Mouse (Mus musculus) stomach, postnatal 0 days (tissue): ENCODE measurements around the gene 1600014C10Rik. TPM values are rescaled to one million over a fixed set of nuclear protein-coding genes. Genes with fewer than 3 reads are reported as not detected.

ENCODE experiments used
- ATAC-seq: fragments of 200-750 bp; cut with Nextera tagmentation; 2 replicates; pipeline ENCODE4 v1.8.0; 2017; ENCODE audit not compliant: low FRiP score, low TSS enrichment
- DNase-seq: peaks from one replicate; pipeline ENCODE4 v3.0.0-alpha.2; 2016; ENCODE audit warnings: low spot score
- H3K27ac ChIP-seq: fragments of 300-500 bp; sonication (generic); replicated peaks from 2 replicates; pipeline ENCODE4 v1.5.1; 2014; ENCODE audit warnings: mild to moderate bottlenecking, control low read depth
- H3K27me3 ChIP-seq: fragments of 300-500 bp; sonication (generic); 2 replicates; pipeline ENCODE4 v1.6.1; 2014; ENCODE audit warnings: low read length; ENCODE audit not compliant: control insufficient read depth, insufficient read depth
- H3K36me3 ChIP-seq: fragments of 300-500 bp; sonication (generic); 2 replicates; pipeline ENCODE4 v1.6.1; 2014; ENCODE audit warnings: low read length, mixed read lengths; ENCODE audit not compliant: control insufficient read depth, insufficient read depth
- H3K4me1 ChIP-seq: fragments of 300-500 bp; sonication (generic); replicated peaks from 2 replicates; pipeline ENCODE4 v1.6.1; 2014; ENCODE audit warnings: antibody characterized with exemption; ENCODE audit not compliant: control insufficient read depth, insufficient read depth
- H3K4me2 ChIP-seq: fragments of 300-500 bp; sonication (generic); replicated peaks from 2 replicates; pipeline ENCODE4 v1.6.1; 2014; ENCODE audit warnings: low read depth, mild to moderate bottlenecking, control low read depth, moderate library complexity
- H3K4me3 ChIP-seq: fragments of 300-500 bp; sonication (generic); 2 replicates; pipeline ENCODE4 v1.5.1; 2014; ENCODE audit warnings: low read depth, low read length, control low read depth
- H3K9ac ChIP-seq: fragments of 300-500 bp; sonication (generic); 2 replicates; pipeline ENCODE4 v1.6.1; 2014; ENCODE audit warnings: mild to moderate bottlenecking, low read length, control low read depth, mixed read lengths
- H3K9me3 ChIP-seq: fragments of 300-500 bp; sonication (generic); 2 replicates; pipeline ENCODE4 v1.6.1; 2016; ENCODE audit warnings: low read length; ENCODE audit not compliant: control insufficient read depth
- CTCF ChIP-seq: IDR thresholded peaks from 2 replicates; pipeline ENCODE4 v1.5.1; 2016; ENCODE audit warnings: antibody characterized with exemption, low read depth, mild to moderate bottlenecking, moderate library complexity
- EP300 ChIP-seq: optimal IDR thresholded peaks from 2 replicates; pipeline ENCODE3; 2016; ENCODE audit warnings: antibody characterized with exemption
- WGBS: fragments of 180-500 bp; shearing (Covaris S2); extraction: QIAGEN DNeasy Blood & Tissue Kit; methylation state at CpG from one replicate; pipeline ENCODE4 v1.1.7; 2014; 5-methylcytosine and 5-hydroxymethylcytosine counted together
- polyA plus RNA-seq: library from polyadenylated mRNA; unstranded; fragments of >200 nt; fragmentation: Nextera tagmentation; extraction: Ambion mirVana; gene quantifications from 2 replicates; pipeline ENCODE4 v1.2.1, GENCODE M21; 2015

Gene 1600014C10Rik
- polyA plus RNA-seq, 1 experiment from 2014 or later: 10.3 TPM

DNA sequence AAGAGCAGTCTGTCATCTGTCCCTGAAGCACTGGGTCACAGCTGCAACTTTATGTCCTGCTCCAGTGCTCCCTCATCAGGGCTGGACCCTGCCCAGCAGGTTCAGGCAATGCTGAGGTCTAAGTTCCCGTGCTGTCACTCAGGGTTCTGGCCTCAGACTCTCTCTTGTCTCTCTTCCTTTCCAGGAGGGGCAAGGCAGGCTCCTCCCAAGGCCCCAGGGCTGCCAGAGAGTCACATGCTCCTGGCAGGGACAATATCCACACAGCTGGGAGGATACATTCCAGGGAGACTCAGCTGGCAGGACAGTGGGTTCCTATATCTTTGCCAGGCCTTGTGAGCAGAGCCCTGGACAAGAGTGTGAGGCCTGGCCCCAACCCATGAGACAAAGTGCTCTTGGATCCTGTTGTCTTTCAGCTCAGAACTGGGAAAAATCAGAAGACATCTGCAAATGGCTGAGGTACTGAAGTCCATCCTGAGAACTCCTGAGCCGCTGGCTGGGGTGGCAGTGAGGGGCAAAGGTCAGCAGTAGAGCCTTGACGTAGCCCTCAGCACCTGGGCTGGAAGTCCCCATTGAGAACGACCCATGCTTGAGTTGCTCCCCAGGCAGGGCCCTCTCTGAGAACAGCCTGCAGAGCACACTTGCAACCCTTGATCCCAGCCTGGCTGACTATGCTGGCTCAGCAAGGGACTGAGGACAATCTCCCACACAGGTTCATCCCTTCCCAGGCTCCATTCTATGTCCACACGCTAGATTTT lies 34.6 kb downstream of the 1600014C10Rik start:
- DNase-seq (peak; percentile 28), ATAC-seq (peak; percentile 76)
- Histone ChIP-seq H3K9me3 (no peaks in the 10 kb centered on the region), H3K4me1 (peaks cover 3% of the 10 kb centered on the region; the same call in 1 of the 2 replicates), H3K9ac (no peak overlapping the region), H3K4me2 (no peak overlapping the region), H3K4me3 (no peak overlapping the region), H3K27ac (peak overlapping the region; percentile 45; the same call in 1 of the 2 replicates), H3K27me3 (no peaks in the 10 kb centered on the region), H3K36me3 (no peaks in the 10 kb centered on the region; the same call in 1 of the 2 replicates)
- no peak for TF ChIP-seq EP300
- TF ChIP-seq CTCF: 0 out of 2 replicates have a peak, but pooled peaks have one; percentile 17
- WGBS: 61% methylated on average over 5 of the region's 5 CpGs

DNA sequence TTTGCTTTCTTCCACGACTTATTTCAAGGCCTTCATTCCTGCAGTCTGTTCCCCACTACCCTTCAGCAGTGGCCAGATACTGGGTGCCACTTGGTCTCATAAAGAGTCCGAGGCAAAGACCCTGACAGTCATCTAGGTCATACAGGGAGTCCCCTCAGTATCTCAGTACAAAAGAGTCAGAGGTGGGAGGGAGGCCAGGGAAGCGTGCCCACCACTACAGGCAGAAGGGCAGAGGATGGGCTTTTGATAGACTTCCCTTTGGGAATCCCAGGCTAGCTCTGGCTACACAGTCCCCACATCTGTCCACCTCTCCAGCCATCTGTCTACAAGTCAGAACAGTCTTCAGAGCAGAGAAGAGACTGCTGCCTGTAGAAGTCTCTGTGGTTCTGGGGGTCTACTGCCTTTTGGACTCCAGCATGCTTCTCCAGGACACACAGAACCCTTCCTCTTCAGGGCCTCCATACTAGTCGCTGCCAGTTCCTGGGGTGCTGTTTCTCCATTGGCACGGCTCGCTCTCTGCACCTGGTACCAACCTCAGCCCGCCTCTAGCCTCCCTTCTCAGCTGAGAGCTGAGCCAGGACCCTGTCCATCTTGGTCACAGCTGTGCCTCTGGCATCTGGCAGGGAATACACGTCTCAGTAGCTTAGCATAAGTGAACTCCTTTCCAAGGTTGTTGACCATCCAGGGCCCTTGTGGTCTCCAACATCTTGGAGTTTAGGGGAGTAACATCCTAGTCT lies 35.8 kb downstream of the 1600014C10Rik start:
- no peak overlapping the region for H3K27ac ChIP-seq
- 78% methylated on average over 8 of the region's 8 CpGs for WGBS
- TF ChIP-seq EP300: no peak
- no peak for TF ChIP-seq CTCF

DNA sequence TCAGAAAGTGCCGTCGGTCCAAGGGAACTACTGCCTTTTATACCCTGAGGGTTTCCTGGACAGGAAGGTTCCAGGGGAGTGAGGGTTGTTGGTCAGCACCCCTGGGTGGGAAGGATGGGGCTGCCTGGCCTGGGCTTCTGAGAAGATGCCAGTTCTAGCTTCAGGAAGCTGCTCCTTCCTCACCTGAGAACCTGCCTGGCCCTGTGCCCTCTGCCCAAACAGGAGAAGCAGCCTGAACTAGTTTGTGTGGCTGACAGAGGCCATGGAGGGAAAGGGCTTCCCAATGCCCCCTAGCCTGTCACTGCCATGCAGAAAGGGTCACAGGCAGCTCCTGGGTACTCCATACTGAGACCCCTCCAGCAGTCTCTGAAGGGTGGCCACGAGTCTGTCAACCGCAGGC lies 36.5 kb downstream of the 1600014C10Rik start:
- ATAC-seq (no peak), DNase-seq (no peak)
- Histone ChIP-seq H3K4me1 (peaks cover 3% of the 10 kb centered on the region; the same call in 1 of the 2 replicates), H3K9ac (no peak overlapping the region), H3K27ac (no peak overlapping the region), H3K9me3 (no peaks in the 10 kb centered on the region), H3K4me3 (no peak overlapping the region), H3K36me3 (no peaks in the 10 kb centered on the region; the same call in 1 of the 2 replicates), H3K4me2 (no peak overlapping the region), H3K27me3 (no peaks in the 10 kb centered on the region)
- WGBS: 87% methylated on average over 4 of the region's 4 CpGs
- no peak for TF ChIP-seq CTCF
- TF ChIP-seq EP300: no peak

More for the DNA sequence above, 35.8 kb downstream of the 1600014C10Rik start:
- Histone ChIP-seq H3K9me3 (no peaks in the 10 kb centered on the region), H3K4me1 (peaks cover 3% of the 10 kb centered on the region; the same call in 1 of the 2 replicates), H3K4me3 (no peak overlapping the region), H3K4me2 (no peak overlapping the region), H3K27me3 (no peaks in the 10 kb centered on the region), H3K9ac (no peak overlapping the region), H3K36me3 (no peaks in the 10 kb centered on the region; the same call in 1 of the 2 replicates)
- ATAC-seq (no peak), DNase-seq (no peak)

DNA sequence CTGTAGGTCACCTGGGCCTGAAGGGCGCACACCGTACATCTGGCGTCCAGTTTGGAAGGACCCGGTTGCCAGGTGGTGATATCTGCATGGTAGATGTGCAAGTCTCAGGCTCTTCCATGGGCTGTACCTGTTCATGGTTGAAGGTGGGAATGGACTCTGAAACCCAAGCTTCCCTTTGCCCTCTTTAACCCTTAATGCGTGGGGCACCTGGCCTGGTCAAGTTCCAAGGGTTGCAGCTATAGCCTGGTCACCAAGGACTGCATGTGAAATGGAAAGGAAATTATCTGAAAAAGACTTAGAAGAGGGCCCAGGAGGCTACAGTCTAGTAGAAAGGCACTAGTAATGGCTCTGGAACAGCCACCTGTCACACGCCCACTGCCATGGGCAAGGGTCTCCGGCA lies 37.8 kb downstream of the 1600014C10Rik start:
- H3K9ac ChIP-seq: no peak overlapping the region
- no peaks in the 10 kb centered on the region for H3K27me3 ChIP-seq
- peaks cover under 1% of the 10 kb centered on the region; the same call in 1 of the 2 replicates for H3K4me1 ChIP-seq
- WGBS: 97% methylated on average over 7 of the region's 7 CpGs
- DNase-seq (no peak), ATAC-seq (no peak)
- no peak overlapping the region for H3K4me3 ChIP-seq
- no peaks in the 10 kb centered on the region; the same call in 1 of the 2 replicates for H3K36me3 ChIP-seq
- TF ChIP-seq CTCF: no peak
- TF ChIP-seq EP300: no peak
- H3K4me2 ChIP-seq: no peak overlapping the region
- H3K9me3 ChIP-seq: no peaks in the 10 kb centered on the region
- no peak overlapping the region for H3K27ac ChIP-seq

DNA sequence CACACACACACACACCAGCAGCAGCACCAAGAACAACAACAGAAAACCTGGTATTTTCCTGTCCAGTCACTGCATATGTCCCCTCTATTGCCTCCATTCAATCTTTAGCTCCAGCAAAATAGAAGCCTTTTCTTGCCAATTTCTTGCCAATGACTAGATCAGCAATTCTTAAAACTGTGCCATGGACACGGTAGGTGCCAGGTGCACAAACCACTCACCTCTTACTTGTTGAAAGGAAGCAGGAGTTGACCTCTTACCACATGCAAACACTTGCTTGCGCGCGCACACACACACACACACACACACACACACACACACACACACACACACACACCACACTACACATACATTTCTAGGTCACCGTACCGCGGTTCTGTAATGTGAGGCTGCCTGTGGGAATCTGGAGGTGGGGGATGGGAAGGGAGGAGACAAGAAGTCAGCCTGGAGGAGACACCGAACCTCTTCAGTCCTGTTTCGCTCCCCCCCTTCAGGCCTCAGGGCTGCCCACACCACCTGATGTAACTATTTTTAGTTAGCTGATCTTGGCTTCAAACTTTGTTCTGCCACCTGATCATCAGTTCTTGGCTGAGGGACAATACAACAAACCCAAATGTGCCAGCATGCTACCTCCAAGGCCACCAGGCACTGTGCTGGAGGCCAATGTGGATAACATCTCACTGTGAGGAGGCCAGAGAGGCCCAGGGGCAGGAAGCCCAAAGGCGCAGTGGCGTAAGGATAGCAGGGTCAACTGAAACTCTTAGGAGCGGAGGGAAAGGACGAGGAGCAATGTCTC lies 41.8 kb downstream of the 1600014C10Rik start:
- Histone ChIP-seq H3K27ac (no peak overlapping the region), H3K9me3 (no peaks in the 10 kb centered on the region), H3K4me2 (no peak overlapping the region), H3K36me3 (no peaks in the 10 kb centered on the region; the same call in 1 of the 2 replicates), H3K9ac (no peak overlapping the region), H3K4me3 (no peak overlapping the region), H3K27me3 (no peaks in the 10 kb centered on the region), H3K4me1 (peaks cover 4% of the 10 kb centered on the region; the same call in 1 of the 2 replicates)
- ATAC-seq: no peak
- WGBS: 79% methylated on average over 13 of the region's 13 CpGs
- TF ChIP-seq CTCF: no peak
- no peak for DNase-seq
